Mouse (Mus musculus): ENCODE measurements around the gene Fmnl2. TPM values are rescaled to one million over a fixed set of nuclear protein-coding genes. Genes with fewer than 3 reads are reported as not detected.

The Fmnl2 gene
- total RNA-seq, 1 experiment from 2014 or later = 3.5 TPM

DNA sequence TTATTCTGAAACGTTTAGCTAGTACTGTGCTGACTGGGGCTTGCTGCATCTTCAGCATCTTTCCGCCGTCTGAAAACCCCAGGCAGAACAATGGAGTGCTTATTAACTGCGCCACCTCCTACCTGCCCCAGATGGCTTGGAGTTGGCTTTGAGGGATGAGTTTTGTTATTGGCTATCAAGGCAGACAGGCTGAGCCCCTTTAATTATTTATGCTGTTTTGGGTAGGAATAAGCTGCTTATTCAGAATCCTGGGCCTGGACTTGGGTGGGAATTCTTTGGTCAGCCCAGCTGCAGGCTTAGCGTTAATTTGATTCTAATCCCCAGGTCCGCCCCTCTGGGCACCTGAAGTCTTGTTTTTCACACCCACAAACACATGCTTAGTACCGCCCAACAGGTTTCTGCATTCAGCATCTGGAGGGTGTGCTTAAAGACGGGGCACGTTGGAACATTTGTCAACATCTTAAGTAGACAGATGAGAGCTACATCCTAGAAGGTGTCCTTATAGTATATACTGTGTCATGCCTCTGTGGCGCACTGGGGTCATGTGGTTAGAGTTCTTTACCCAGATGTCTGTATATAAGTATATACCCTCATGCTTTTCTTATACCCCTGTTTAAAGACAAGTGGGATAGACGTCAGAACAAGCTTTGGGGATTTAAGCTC, 89.0 kb downstream of the Fmnl2 start:
- no peak for ATAC-seq (replicated peaks; ENCODE audit: low read depth, poor library complexity, severe bottlenecking)

GRCm38 (mm10) chr2:52948406-52948805, 90.7 kb downstream of the Fmnl2 start:
- no peak for ATAC-seq (replicated peaks; ENCODE audit: low read depth, poor library complexity, severe bottlenecking)

DNA sequence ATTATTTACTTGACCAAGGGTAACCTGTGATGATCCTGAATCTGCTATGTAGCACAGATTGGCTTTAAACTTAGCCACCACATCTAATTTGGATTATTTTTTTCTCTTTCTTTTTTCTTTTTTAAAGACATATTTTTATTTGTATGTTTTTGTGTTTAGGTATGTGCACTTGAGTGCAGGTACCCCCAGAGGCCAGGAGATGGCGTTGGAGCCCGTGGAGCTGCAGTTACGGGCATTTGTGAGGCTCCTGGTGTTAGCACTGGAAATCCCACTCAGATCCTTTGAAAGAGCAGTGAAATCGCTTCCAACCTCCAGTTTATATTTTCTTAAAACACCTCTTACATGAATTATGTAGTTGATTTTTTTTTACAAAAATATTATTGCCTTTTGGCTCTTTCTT, 91.9 kb downstream of the Fmnl2 start:
- no peak for ATAC-seq (replicated peaks; ENCODE audit: low read depth, poor library complexity, severe bottlenecking)

GRCm38 (mm10) chr2:52950226-52950625, 92.6 kb downstream of the Fmnl2 start:
- no peak for ATAC-seq (replicated peaks; ENCODE audit: low read depth, poor library complexity, severe bottlenecking)

- no peak for ATAC-seq (replicated peaks; ENCODE audit: low read depth, poor library complexity, severe bottlenecking)
Observed at GRCm38 (mm10) chr2:52952202-52952730, 94.6 kb downstream of the Fmnl2 start.

GRCm38 (mm10) chr2:52955090-52955489, 97.4 kb downstream of the Fmnl2 start:
- ATAC-seq (replicated peaks; ENCODE audit: low read depth, poor library complexity, severe bottlenecking) = peak; percentile 95

DNA sequence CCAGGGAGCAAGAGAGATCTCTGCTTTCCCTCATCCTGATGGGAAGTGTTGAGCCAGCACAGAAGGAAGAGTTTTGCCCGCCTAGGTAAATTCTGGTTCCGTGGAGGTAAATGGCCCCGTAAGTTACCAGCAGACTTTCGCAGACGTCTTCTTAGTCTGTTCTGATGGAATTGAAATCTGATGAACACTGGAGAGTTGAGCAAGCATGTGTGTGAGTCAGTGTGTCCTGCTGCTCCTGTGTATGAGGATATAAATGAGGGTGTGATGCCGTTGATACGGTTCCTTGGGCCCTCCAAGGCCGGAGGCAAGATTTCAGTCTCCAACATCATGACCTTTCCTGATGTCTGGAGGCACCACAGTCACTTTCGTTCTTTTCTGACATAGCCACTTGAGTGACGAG, 98.2 kb downstream of the Fmnl2 start:
- ATAC-seq (replicated peaks; ENCODE audit: low read depth, poor library complexity, severe bottlenecking) = no peak

DNA sequence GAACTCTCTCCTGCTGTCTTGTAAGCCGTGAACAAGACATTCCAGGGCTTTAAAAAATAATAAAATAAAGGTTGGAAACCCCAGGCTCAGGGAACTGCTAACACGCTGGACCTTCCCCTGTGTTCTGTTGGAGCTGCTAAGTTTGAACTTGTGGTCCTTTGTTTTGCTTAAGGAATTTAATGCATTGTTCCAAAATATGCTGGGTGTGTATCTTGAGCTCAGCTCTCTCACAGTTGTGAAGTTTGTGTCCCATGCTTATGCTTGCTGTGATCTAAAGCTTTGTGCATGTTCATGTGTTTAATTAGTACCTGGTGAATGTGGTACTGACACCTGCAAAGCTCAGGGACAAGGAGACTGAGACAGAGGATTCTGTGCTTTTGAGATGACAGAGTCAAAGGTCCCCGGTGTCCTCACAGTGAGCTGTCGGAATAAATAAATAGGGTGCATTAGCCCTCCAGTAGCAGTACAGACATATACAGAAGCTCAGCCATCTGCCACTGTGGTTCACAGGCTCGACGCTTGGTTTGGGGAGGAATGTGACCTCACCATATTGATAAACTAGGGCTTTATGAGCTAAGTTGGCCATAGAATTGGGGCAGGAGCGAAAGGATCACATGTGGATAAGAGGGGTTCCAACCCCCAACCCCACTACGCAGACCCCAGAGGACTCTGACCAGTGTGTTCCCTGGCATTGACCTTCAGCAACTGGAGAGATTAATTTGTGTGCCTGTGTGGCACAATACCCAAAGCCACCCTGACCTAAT, 100.3 kb downstream of the Fmnl2 start:
- ATAC-seq (replicated peaks; ENCODE audit: low read depth, poor library complexity, severe bottlenecking) = no peak

GRCm38 (mm10) chr2:52958535-52959290, 101.1 kb downstream of the Fmnl2 start:
- peak; percentile 57 for ATAC-seq (replicated peaks; ENCODE audit: low read depth, poor library complexity, severe bottlenecking)

DNA sequence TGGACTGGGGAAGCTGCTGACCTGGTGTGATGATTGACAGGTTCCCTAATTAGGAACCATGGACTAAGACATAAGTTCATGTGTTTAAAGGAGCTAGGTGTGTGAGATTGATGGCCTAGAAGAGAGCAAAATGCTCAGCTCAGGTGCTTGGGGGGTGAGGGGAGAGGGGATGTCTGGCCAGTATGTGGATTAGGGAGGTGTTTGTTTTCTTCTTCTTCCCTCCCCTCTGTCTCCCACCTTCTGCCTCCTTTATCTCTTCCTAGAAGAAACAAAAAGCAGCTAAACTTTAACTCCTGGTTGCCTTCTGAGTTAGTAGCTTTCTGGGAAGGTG, 101.6 kb downstream of the Fmnl2 start:
- ATAC-seq (replicated peaks; ENCODE audit: low read depth, poor library complexity, severe bottlenecking) = no peak

DNA sequence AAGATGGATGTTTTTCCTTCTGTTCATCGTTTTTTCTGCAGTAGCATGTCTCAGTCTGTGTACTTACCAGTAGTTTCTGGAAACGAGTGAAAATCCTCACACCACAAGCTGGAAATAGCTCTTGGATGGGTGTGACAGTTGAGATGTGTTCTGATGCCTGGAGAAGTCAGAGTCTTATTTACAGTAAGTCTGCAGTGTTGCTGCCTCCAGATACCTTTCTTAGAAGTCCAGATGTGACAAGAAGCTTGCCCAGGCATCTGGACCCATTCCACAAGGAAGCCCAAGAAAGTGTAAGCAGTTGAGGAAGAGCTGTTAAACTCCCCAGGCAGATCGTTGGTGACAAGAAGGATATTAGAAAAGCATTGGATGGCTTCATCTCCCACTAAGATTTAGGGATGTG, 102.3 kb downstream of the Fmnl2 start:
- no peak for ATAC-seq (replicated peaks; ENCODE audit: low read depth, poor library complexity, severe bottlenecking)

GRCm38 (mm10) chr2:52960697-52961096, 103.0 kb downstream of the Fmnl2 start:
- peak; percentile 40; the same call in 1 of the 2 replicates for ATAC-seq (replicated peaks; ENCODE audit: low read depth, poor library complexity, severe bottlenecking)

- no peak for ATAC-seq (replicated peaks; ENCODE audit: low read depth, poor library complexity, severe bottlenecking)
Observed at GRCm38 (mm10) chr2:52963439-52963838, 105.8 kb downstream of the Fmnl2 start.

DNA sequence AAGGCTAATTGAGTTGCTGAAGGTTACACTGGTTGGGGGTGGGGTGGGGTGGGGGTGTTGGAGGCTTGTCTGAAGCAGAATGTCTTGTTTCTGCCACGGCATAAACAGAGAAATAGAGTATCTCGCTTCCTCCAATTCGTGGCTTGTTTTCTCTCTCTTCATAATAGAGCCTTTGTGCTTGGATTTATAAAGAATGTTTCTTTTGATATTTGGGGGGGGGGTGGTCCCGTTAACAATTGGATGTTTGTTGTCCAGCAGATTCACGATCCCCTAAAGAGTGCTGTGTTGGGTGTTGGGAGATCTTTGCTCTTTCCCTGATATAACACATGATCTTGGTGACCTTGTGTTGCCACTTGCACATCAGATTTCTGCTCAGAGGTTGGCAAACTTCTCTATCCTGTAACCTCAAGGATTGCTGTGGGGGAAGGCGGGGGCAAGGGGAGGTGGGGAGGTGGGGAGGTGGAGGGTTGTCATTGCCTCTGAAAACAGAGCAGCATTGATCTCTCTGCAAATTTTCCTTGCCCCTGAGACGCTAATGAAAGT, 106.8 kb downstream of the Fmnl2 start:
- no peak for ATAC-seq (replicated peaks; ENCODE audit: low read depth, poor library complexity, severe bottlenecking)

DNA sequence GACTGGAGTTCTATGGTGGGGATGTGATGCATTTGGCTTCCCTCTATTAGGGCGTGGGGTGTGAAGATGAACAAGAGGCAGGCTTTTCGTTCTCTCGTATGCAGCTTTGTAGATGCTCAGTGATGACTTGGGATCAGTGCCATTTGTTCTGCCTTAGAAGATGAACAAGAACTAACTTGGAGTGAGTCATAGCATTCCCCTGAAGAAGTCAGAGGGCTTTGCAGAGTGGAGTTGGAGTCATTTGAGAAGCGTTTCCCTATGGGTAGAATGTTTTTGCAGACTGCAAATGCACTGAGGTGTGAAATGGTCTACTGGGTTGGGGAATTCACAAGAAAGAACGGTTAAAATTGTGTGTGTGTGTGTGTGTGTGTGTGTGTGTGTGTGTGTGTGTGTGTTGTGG, 108.6 kb downstream of the Fmnl2 start:
- no peak for ATAC-seq (replicated peaks; ENCODE audit: low read depth, poor library complexity, severe bottlenecking)

- peak; percentile 68 for ATAC-seq (replicated peaks; ENCODE audit: low read depth, poor library complexity, severe bottlenecking)
Observed at GRCm38 (mm10) chr2:52966820-52967460, 109.3 kb downstream of the Fmnl2 start.

- ATAC-seq (replicated peaks; ENCODE audit: low read depth, poor library complexity, severe bottlenecking) = no peak
Observed at GRCm38 (mm10) chr2:52967461-52967823, 109.8 kb downstream of the Fmnl2 start.

DNA sequence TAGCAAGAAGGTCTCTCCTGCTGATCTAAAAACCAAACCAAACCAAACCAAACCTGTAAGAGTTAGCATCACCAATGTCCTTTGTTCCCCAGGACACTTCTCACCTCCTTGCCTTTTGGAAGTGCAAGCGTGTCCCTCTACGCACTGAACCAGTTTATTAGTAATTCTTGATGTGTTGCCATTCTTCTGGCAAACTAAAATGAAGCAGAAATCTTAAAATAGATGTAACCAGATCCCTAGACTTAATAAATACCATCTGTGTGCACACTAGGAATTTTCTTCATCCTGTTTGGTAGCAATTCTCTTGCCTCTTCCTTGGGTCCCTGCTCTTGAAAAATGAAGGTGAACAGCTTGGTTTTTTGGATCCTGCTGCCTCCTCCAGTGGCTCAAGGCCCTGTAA, 111.2 kb downstream of the Fmnl2 start:
- ATAC-seq (replicated peaks; ENCODE audit: low read depth, poor library complexity, severe bottlenecking) = no peak

DNA sequence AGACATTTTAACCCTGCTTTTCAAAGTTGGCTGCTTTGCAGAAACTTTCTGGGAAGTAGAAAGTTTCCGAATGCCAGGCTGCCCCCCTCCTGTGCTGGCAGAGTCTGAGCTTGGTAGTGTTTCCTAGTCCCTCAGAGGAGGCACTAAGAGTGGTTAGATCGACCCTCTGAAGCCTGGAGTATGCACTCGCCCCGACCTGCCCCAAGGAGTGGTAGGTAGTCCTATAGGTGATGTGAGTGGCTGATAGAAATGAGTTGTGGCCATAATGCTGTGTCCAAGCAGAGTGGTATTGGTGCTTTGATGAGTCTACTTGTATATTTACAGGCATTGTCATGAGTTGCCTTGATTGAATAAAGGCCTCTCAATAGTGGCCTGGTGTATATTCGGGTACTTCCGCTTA, 116.4 kb downstream of the Fmnl2 start:
- ATAC-seq (replicated peaks; ENCODE audit: low read depth, poor library complexity, severe bottlenecking) = no peak

DNA sequence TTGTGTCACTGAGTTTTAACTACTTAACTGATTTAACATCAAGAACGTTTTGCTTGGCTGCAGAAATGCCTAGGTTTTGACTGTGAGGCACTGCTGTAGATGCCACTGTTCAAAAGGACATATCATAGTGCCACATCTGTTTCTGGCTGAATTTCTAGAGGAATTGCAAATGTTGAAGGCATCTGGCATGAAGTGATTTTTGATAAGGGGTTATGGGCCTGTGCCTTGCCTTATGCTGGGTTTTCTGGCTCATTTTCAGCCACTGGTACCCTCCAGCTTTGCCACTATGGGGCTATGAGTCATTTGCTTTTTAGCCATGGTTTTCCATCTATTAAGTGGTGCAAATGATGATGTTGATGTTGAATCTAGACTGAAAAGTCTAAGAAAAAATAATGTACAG, 117.1 kb downstream of the Fmnl2 start:
- ATAC-seq (replicated peaks; ENCODE audit: low read depth, poor library complexity, severe bottlenecking) = no peak

All from common myeloid progenitor, adult 5-6 weeks (primary cell).